Mouse (Mus musculus): ENCODE data around the gene Klf4. TPM values are rescaled to one million over a fixed set of nuclear protein-coding genes. Genes with fewer than 3 reads are reported as not detected.

Klf4 gene
- total RNA-seq, 2 experiments from 2014 or later: 8.6 to 12.4 TPM

DNA sequence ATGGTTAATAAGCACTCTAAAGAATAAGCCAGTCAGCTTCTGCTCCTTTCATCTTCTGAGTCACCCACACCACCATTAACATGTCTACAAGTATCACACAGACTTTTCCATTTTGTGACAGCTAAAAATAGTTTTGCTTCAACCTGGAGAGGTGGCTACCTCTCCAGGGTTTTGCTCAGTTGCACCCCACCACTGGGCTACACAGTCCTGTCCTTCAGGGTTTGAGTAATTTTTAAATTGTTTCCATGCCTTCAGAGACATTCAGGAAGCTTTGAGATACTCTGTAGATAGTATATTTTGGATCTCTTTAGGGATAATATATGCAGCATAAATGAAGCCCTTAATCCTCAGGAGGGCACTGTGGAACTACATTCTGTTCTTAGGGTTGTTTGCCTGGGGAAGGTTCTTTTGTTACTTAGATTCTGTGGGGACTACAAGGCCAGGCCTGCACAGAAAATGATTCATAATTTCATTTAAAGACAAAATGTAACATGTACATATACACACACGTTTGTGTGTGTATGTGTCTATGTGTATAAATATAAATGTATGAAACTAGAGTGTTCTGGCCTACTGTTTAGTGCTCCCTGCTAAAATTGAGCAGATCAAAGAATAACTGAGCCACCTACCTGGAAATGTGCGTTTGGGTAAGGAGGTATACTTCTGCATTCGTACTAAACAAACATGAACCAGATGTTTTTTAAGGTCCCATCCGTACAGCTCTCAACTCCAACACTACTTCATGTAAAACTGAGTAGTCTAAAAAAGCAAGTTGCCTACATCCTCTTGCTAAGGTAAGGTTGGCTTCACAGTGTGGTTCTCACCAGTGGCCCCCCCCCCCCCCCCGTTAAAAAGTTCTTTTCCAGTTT is 5.8 kb downstream of the Klf4 start:
- DNase-seq (ENCODE audit: low spot score in 2 of 2): no peak

DNA sequence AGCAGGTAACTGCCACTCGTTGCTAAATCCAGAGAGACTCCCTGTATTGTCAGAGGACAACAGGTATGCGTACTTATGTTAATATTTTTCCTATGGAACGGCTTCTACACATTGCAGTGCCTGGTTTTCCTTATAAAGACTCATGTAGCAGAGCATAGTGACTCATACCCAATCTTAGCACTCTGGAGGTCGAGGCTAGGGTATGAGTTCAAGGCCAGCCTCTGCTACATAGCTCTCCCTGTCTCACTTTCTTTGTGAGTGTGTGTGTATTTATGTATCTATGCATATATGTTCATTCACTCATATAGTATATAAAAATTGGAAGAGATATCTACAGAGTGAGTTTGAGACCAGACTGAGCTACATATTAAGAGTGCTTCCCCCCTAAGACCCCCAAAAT is 8.3 kb downstream of the Klf4 start:
- DNase-seq (ENCODE audit: low spot score in 2 of 2): no peak

DNA sequence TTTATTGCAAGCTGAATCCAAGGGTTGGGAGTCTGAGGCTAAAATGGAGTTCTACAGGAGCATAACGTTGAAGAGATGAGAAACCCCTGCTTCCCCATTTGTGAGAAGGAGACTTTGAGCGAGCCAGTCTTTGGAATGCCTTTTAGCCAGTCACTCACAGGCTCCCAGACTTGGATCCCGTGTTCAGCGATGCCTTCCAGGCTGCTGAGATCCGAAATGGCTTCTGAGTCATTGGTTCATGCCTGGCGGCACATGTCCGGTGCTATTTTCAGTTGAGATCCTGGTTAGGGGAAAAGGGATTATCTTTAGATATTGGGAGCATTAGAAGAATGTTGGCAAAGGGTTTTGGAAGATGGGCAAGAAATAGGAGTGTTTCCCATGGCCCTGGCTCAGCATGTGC is 14.8 kb downstream of the Klf4 start:
- no peak for DNase-seq (ENCODE audit: low spot score in 2 of 2)

DNA sequence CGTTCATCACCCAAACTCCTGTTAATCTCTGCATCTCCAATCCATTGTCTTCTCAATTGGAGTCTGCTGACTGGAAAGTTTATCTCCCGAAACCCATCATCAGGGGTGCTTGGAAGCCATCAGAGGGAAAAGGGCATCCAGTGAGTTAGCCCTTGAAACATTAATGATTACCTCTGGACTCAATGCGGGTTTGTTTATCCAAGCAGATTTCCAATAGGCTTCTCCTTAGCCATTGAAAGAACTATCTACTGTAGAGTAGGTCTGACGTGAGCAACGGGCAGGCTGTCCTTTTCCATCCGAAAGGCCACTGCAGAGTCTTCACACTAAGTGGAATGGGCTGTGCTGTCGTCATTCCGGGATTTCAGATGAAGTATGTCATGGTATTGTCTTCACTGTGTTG is 16.2 kb downstream of the Klf4 start:
- DNase-seq (ENCODE audit: low spot score in 2 of 2): no peak

DNA sequence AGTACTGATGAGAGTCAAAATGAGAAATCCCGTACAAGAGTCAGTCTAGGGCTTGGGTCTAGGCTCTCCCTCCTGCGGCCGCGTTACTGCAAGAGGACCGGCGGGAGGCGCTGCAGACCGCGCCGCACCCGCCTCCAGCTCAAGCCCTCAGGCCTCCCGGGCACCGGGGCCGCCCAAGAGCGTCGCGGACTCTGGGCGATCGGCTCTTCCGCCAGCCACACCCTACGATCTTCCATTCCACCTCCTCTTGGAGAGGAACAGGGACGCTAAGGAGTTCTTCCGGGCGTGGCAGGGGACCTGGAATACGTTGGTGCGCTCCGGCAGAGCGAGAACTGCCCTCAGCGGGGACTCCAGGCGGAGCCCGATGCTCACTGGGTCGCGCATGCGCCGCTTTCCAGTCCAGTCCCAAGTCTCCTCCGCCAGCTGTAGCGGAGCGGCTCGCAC is 17.5 kb downstream of the Klf4 start:
- DNase-seq (ENCODE audit: low spot score in 2 of 2): peak; percentile 74 to 83

DNA sequence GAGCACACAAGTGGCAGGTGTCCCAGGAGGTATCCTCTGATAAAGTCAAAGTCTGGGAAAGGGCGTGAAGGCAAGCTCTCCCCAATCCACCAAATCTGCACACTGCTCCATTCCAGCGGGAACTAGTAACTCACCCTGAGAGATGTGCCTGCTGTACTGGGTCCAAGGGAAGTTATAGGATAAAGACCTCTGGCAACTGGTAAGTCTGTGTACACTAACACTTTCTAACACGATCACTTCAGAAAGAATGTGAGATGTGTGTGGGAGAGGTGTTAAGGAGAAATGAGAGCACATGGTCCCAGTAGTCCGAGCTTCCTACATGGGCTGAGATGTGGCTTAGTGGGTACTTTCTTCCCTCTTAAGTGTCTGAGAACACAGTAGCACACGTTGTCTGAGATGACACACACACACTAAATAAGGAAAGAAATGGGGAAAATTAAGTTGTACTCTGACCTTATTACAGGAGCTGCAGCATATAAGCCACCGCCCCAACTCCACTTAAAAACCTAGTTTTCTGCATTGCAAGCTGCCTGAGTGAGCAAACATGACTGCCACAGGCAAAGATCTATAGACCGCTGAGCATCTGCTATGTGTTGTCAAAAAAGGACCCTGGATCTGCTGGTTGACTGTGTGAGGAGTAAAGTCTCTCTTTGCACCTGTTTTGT is 18.5 kb downstream of the Klf4 start:
- no peak for DNase-seq (ENCODE audit: low spot score in 2 of 2)

DNA sequence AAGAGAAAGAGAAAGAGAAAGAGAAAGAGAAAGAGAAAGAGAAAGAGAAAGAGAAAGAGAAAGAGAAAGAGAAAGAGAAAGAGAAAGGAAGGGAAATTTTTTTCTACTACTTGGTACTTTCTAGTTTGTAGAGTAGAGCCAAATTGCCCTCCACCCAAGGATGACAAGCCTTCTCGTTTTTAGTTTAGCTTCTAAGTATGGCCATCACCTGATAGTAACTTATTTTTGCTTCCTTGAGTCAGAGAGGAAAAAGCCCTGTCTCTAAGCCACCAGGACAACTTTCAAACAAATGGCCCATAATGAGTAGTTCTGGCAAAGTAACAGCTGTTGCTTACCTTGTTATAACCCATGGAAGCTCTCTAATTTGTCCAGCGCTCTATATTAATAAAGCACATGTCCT is 20.9 kb downstream of the Klf4 start:
- DNase-seq (ENCODE audit: low spot score in 2 of 2): no peak

DNA sequence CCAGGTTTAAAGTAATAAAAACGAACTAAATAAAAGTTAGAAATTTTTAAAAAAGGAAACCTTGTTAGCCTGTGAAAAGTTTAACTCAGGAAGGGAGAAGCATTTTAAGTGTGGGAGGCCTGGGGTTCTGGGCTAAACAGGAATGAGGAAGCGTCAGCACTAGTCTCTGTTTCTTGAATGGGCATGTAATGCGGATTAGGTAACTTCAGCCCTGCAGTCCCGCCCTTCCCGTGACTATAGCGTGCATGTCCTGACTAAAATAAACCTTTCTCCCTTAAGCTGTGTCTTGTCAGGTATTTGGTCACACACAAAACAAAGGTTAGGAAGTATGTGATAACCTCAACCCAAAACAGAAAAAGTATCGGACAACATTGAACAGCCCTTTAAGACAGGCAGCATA is 23.6 kb downstream of the Klf4 start:
- no peak for DNase-seq (ENCODE audit: low spot score in 2 of 2)

DNA sequence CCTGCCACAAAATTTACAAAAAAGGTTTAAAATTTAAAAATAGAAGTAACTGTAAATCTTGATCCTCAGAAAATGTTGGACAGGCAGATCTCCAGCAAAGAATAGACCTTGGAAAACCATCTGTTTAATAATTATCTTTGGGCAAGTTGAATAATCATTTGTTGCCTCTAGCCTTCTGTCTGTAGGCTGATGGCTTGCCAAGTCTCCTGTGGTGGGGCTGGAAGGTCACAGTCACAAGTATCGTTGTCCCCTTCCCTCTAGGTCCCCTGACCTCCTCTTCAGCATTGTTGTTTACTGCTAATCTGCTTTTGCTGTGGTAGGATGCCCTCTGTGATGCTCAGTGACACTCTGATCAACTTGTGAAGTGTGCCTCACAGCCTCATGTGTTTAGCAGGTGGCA is 33.6 kb downstream of the Klf4 start:
- no peak for DNase-seq (ENCODE audit: low spot score in 2 of 2)

DNA sequence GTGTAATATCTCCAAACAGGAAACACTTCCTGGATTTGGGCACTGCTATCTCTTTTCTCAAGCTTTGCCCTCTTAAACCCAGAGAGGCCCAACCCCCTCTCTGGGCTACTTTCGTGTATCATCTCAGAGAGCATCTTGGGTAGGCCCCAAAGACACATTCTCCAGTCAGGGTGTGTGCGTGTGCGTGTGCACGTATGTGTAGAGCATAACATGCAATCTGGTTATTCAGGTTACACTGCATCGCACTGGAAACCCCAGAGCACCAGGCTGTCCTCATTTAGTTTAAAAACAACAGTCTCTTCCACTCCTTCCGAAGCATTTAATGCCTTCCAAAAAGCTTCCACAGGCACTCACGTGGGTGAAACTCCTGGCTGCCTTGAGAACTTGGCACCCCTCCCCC is 35.9 kb downstream of the Klf4 start:
- DNase-seq (ENCODE audit: low spot score in 2 of 2): no peak

DNA sequence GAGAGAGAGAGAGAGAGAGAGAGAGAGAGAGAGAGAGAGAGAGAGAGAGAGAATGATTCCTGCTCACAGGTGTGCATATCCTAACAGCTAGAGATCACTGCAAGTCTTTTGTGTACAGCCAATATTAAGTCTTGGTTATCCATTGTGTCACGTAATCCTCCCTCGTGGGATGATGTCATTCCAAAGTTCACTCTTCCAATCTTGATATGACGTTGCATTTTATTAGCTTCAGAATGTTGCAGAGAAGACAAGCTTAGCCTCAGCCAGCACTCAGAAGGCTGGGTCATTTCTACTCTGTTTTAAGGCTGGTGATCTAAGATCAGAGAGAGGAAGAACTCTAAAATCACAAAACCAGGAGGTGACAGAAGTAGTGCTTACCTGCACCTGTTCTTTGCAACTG is 39.0 kb downstream of the Klf4 start:
- DNase-seq (ENCODE audit: low spot score in 2 of 2): no peak

DNA sequence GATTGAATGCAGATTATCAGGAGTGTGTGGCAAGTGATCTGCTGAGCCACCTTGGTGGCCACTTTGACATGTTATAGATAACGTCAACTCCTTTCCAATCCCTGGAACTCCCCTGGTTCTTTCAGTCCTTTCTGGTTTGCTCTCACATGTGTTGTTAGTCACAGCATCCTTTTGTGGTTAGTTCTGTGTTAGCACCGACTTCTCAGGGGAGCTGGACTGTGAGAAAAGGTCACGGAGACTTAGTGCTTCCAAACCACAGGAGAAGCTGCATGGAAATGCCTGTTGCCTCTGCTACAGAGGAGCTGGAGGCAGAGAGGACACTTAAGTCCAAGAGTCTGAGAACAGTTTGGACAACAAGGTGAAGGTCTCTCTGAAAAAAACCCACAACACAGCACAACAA is 42.9 kb downstream of the Klf4 start:
- DNase-seq (ENCODE audit: low spot score in 2 of 2): no peak

DNA sequence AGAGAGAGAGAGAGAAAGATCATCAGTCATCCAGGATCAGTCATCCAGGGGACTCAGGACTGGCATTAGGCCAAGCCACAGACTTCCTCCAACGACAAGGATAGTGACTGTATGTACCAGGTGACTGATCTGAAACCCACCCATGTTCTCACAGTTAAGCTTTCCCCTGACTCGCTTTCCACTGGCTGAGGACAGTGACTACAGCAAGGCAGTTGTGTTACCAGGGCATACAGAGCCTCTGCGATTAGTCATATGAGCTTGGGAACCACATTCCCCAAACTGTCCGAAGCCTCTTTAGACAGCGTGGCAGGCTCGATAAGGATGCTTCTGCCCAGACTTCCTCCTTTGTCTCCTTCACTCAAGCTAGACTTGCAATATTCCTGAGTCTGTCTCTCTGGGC is 43.7 kb downstream of the Klf4 start:
- no peak for DNase-seq (ENCODE audit: low spot score in 2 of 2)

DNA sequence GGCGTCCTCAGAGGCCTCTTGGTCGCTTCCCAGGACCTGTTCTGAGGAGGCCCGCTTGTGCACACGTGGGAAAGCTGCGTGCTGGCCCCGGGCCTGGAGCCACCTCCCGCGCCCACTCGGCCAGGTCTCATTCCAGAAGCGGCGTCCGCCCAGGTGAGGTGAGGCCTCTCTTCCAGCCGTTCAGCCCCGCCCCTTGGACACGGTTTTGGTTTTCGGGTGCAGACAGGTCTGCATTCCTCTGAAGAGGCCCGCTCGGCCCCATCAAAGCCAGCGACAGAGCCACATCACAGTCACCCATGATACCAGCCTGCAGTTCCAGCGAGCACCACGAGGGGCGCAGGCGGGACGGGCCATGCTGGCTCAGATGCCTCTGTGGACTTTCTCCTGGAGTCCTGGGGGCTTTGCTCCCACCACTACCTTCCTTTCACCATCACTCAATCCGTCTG is 51.9 kb downstream of the Klf4 start:
- peak; percentile 63 to 78 for DNase-seq (ENCODE audit: low spot score in 2 of 2)

DNA sequence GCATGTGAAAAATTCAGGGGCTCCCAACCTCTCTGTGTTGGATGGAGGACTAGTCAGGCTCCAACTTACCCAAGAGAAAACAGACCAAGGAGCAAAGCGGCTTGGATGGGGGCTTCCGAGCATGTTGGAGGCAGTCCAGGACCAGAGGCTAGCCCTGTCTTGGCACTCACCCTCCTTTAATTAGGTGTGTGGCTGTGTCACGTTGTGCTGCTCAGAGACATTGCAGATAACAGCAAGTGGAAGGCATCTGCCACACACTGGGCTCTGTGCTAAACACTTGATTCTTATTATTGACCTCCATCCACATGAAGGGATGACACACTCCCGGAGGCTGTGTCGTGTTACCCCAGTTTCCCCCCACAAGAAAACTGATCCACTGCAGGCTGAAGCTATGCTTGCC is 53.9 kb downstream of the Klf4 start:
- no peak for DNase-seq (ENCODE audit: low spot score in 2 of 2)

DNA sequence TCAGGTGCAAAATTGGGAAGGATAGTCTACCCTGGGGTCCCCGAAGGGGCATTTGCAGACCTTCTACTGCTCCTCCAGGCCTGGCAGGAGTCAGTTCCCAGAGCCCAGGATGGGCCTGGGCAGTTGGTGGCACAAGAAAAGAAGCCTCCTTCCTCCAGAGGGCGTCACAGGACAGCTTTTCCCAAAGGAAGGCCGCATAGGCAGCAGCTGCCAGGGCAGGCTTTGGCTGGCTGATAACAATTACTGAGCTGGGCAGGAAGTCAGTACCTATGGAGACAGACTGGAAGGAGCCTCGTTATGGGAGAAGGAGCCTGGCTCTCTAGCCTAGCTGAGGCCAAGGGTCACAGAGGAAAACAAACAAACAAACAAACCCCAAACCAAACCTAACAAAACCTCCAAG is 54.3 kb downstream of the Klf4 start:
- DNase-seq (ENCODE audit: low spot score in 2 of 2): peak; percentile 18 to 25

DNA sequence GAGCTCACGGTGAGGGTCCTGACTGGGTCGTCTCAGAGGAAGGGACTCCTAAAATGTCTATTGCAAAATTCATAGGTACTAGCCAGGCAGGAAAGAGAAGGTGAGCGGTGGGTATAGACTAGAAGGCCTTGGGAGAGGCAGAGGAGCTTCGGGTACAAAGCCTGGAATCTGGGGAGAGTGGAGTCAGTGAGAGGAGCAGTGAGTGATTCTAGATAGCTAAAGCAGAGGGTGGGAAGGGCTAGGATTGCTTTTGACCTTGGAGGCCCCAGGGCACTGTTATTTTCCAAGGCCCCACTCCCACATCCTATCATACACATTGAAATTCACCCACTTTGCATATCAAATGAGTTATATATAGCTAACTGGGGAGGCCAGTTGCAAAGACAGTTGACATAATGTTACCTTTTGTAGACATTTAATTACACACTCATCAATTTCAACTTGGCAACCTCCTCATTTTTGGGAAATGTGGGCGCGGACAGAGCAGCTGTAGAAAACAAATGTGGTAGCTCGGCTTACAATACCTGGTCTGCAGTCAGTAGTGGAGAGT is 55.0 kb downstream of the Klf4 start:
- no peak for DNase-seq (ENCODE audit: low spot score in 2 of 2)

Other genes starting within 250 kb of the Klf4 start
- gene Rad23b, start 182.4 kb downstream of the Klf4 start, total RNA-seq (2021): 100 to 1,000 TPM; 196 to 198 TPM